Mouse (Mus musculus): Measurements from ENCODE around the gene Chd9. TPM values are rescaled to one million over a fixed set of nuclear protein-coding genes. Genes with fewer than 3 reads are reported as not detected.
"Not testable (repeated sequence)": the region's sequence is repeated elsewhere in the genome, so short reads cannot be mapped to it uniquely, and the experiment has no call there.

Gene Chd9
- polyA plus RNA-seq, 1 experiment from 2014 or later = 117 TPM

GRCm38 (mm10) chr8:90907848-90908551 is 79.8 kb downstream of the Chd9 start:
- Histone ChIP-seq H3K9ac (ENCODE audit: low read depth, low read length) (peak overlapping the region; percentile 74), H3K27ac (peak overlapping the region; percentile 92), H3K27me3 (ENCODE audit: insufficient read depth, low read length) (no peaks in the 10 kb centered on the region), H3K36me3 (ENCODE audit: insufficient read depth, low read length) (no peaks in the 10 kb centered on the region), H3K4me1 (replicated peaks; ENCODE audit: insufficient read depth, low read length) (no peaks in the 10 kb centered on the region), H3K4me3 (replicated peaks; ENCODE audit: low read depth, low read length) (peak overlapping the region; percentile 82), H3K9me3 (replicated peaks; ENCODE audit: low read length) (no peaks in the 10 kb centered on the region), H3K4me2 (ENCODE audit: low read length) (peak overlapping the region; percentile 98)
- WGBS = under 1% methylated on average over 75 of the region's 89 CpGs
- ATAC-seq (replicated peaks; ENCODE audit: low FRiP score, low read depth) (peak; percentile 98), DNase-seq (ENCODE audit: low spot score) (peak; percentile 96)
- TF ChIP-seq CTCF (IDR thresholded peaks at IDR 0.05; ENCODE audit: low read depth) = peak; percentile 51

- H3K4me1 ChIP-seq (replicated peaks; ENCODE audit: insufficient read depth, low read length) = no peaks in the 10 kb centered on the region
- H3K36me3 ChIP-seq (ENCODE audit: insufficient read depth, low read length) = no peaks in the 10 kb centered on the region
- peak overlapping the region; percentile 74 for H3K9ac ChIP-seq (ENCODE audit: low read depth, low read length)
- no peaks in the 10 kb centered on the region for H3K9me3 ChIP-seq (replicated peaks; ENCODE audit: low read length)
- peak; percentile 61 for DNase-seq (ENCODE audit: low spot score)
- peak overlapping the region; percentile 98 for H3K4me2 ChIP-seq (ENCODE audit: low read length)
- H3K27me3 ChIP-seq (ENCODE audit: insufficient read depth, low read length) = no peaks in the 10 kb centered on the region
- H3K27ac ChIP-seq = peak overlapping the region; percentile 77
- peak overlapping the region; percentile 82 for H3K4me3 ChIP-seq (replicated peaks; ENCODE audit: low read depth, low read length)
- TF ChIP-seq CTCF (IDR thresholded peaks at IDR 0.05; ENCODE audit: low read depth) = peak; percentile 18; the same call in 1 of the 2 replicates
- ATAC-seq (replicated peaks; ENCODE audit: low FRiP score, low read depth) = peak; percentile 1; the same call in 1 of the 2 replicates
- WGBS = under 1% methylated on average over 55 of the region's 89 CpGs
These were observed 80.7 kb downstream of the Chd9 start for GRCm38 (mm10) chr8:90908580-90909471.

GRCm38 (mm10) chr8:90923158-90923905 is 95.2 kb downstream of the Chd9 start:
- WGBS = 71% methylated on average over 3 of the region's 3 CpGs
- no peaks in the 10 kb centered on the region for H3K27me3 ChIP-seq (ENCODE audit: insufficient read depth, low read length)
- TF ChIP-seq CTCF (IDR thresholded peaks at IDR 0.05; ENCODE audit: low read depth) = no peak
- no peak overlapping the region for H3K9ac ChIP-seq (ENCODE audit: low read depth, low read length)
- H3K9me3 ChIP-seq (replicated peaks; ENCODE audit: low read length) = no peaks in the 10 kb centered on the region
- no peaks in the 10 kb centered on the region for H3K4me1 ChIP-seq (replicated peaks; ENCODE audit: insufficient read depth, low read length)
- no peak overlapping the region for H3K27ac ChIP-seq
- H3K4me2 ChIP-seq (ENCODE audit: low read length) = no peak overlapping the region
- H3K4me3 ChIP-seq (replicated peaks; ENCODE audit: low read depth, low read length) = no peak overlapping the region
- no peaks in the 10 kb centered on the region for H3K36me3 ChIP-seq (ENCODE audit: insufficient read depth, low read length)
- DNase-seq (ENCODE audit: low spot score) (no peak), ATAC-seq (replicated peaks; ENCODE audit: low FRiP score, low read depth) (no peak)

- Histone ChIP-seq H3K9me3 (replicated peaks; ENCODE audit: low read length) (no peaks in the 10 kb centered on the region), H3K4me2 (ENCODE audit: low read length) (no peak overlapping the region), H3K27me3 (ENCODE audit: insufficient read depth, low read length) (no peaks in the 10 kb centered on the region), H3K27ac (no peak overlapping the region), H3K4me3 (replicated peaks; ENCODE audit: low read depth, low read length) (no peak overlapping the region), H3K4me1 (replicated peaks; ENCODE audit: insufficient read depth, low read length) (no peaks in the 10 kb centered on the region), H3K36me3 (ENCODE audit: insufficient read depth, low read length) (no peaks in the 10 kb centered on the region), H3K9ac (ENCODE audit: low read depth, low read length) (no peak overlapping the region)
- DNase-seq (ENCODE audit: low spot score) (no peak), ATAC-seq (replicated peaks; ENCODE audit: low FRiP score, low read depth) (no peak)
- WGBS = 55% methylated on average over 1 of the region's 1 CpGs
- no peak for TF ChIP-seq CTCF (IDR thresholded peaks at IDR 0.05; ENCODE audit: low read depth)
These were observed 100.3 kb downstream of the Chd9 start for GRCm38 (mm10) chr8:90928412-90928811.

GRCm38 (mm10) chr8:90930125-90930524 is 102.0 kb downstream of the Chd9 start:
- not testable (repeated sequence) for ATAC-seq (replicated peaks; ENCODE audit: low FRiP score, low read depth); H3K9me3 ChIP-seq (replicated peaks; ENCODE audit: low read length); H3K4me1 ChIP-seq (replicated peaks; ENCODE audit: insufficient read depth, low read length); H3K27me3 ChIP-seq (ENCODE audit: insufficient read depth, low read length); H3K36me3 ChIP-seq (ENCODE audit: insufficient read depth, low read length); H3K9ac ChIP-seq (ENCODE audit: low read depth, low read length); H3K27ac ChIP-seq; H3K4me3 ChIP-seq (replicated peaks; ENCODE audit: low read depth, low read length); DNase-seq (ENCODE audit: low spot score); H3K4me2 ChIP-seq (ENCODE audit: low read length)

- Histone ChIP-seq H3K4me2 (ENCODE audit: low read length) (no peak overlapping the region), H3K27ac (no peak overlapping the region), H3K4me3 (replicated peaks; ENCODE audit: low read depth, low read length) (no peak overlapping the region), H3K9ac (ENCODE audit: low read depth, low read length) (no peak overlapping the region), H3K27me3 (ENCODE audit: insufficient read depth, low read length) (no peaks in the 10 kb centered on the region), H3K9me3 (replicated peaks; ENCODE audit: low read length) (no peaks in the 10 kb centered on the region), H3K36me3 (ENCODE audit: insufficient read depth, low read length) (no peaks in the 10 kb centered on the region), H3K4me1 (replicated peaks; ENCODE audit: insufficient read depth, low read length) (no peaks in the 10 kb centered on the region)
- ATAC-seq (replicated peaks; ENCODE audit: low FRiP score, low read depth) = no peak
- no peak for TF ChIP-seq CTCF (IDR thresholded peaks at IDR 0.05; ENCODE audit: low read depth)
- WGBS = 51% methylated on average over 11 of the region's 11 CpGs
- DNase-seq (ENCODE audit: low spot score) = no peak
These were observed 104.8 kb downstream of the Chd9 start for GRCm38 (mm10) chr8:90932934-90933333.

Measured in kidney, postnatal 0 days (tissue).